Mouse (Mus musculus) hindbrain, embryonic 11.5 days (tissue): ENCODE measurements around the gene Mrrf. TPM values are rescaled to one million over a fixed set of nuclear protein-coding genes. Genes with fewer than 3 reads are reported as not detected.

Source experiments
- ATAC-seq: fragments of 200-750 bp; cut with Nextera tagmentation; 2 replicates; pipeline ENCODE4 v1.8.0; 2017; ENCODE audit warnings: mild to moderate bottlenecking, moderate TSS enrichment, moderate library complexity; ENCODE audit not compliant: low FRiP score
- DNase-seq: peaks from one replicate; pipeline ENCODE4 v3.0.0-alpha.2; 2015; ENCODE audit warnings: low spot score
- H3K27ac ChIP-seq: fragments of 300-500 bp; sonication (generic); 2 replicates; pipeline ENCODE4 v1.5.1; 2014; ENCODE audit warnings: mild to moderate bottlenecking, low read depth, low read length
- H3K27me3 ChIP-seq: fragments of 300-500 bp; sonication (generic); 2 replicates; pipeline ENCODE4 v1.6.1; 2014; ENCODE audit warnings: mild to moderate bottlenecking, low read length, moderate library complexity, mixed read lengths; ENCODE audit not compliant: control insufficient read depth, insufficient read depth
- H3K36me3 ChIP-seq: fragments of 300-500 bp; sonication (generic); 2 replicates; pipeline ENCODE4 v1.6.1; 2014; ENCODE audit warnings: mild to moderate bottlenecking, low read length, moderate library complexity, mixed read lengths; ENCODE audit not compliant: control insufficient read depth, insufficient read depth
- H3K4me1 ChIP-seq: fragments of 300-500 bp; sonication (generic); replicated peaks from 2 replicates; pipeline ENCODE4 v1.6.1; 2014; ENCODE audit warnings: low read length, mixed read lengths; ENCODE audit not compliant: control insufficient read depth, insufficient read depth
- H3K4me2 ChIP-seq: fragments of 300-500 bp; sonication (generic); replicated peaks from 2 replicates; pipeline ENCODE4 v1.6.1; 2014; ENCODE audit warnings: mild to moderate bottlenecking, low read depth, low read length
- H3K4me3 ChIP-seq: fragments of 300-500 bp; sonication (generic); 2 replicates; pipeline ENCODE4 v1.5.1; 2014; ENCODE audit warnings: low read depth, low read length
- H3K9ac ChIP-seq: fragments of 300-500 bp; sonication (generic); 2 replicates; pipeline ENCODE4 v1.6.1; 2014; ENCODE audit warnings: low read depth, low read length
- H3K9me3 ChIP-seq: fragments of 300-500 bp; sonication (generic); 2 replicates; pipeline ENCODE4 v1.6.1; 2016; ENCODE audit warnings: low read length; ENCODE audit not compliant: control insufficient read depth
- WGBS: fragments of 180-500 bp; shearing (Covaris S2); extraction: QIAGEN DNeasy Blood & Tissue Kit; methylation state at CpG from one replicate; pipeline ENCODE4 v1.1.7; 2014; 5-methylcytosine and 5-hydroxymethylcytosine counted together
- polyA plus RNA-seq: library from polyadenylated mRNA; unstranded; fragments of >200 nt; fragmentation: Nextera tagmentation; extraction: Ambion mirVana; gene quantifications from 2 replicates; pipeline ENCODE4 v1.2.1, GENCODE M21; 2014

Gene Mrrf
- polyA plus RNA-seq, 1 experiment from 2014 or later = 35.9 TPM

DNA sequence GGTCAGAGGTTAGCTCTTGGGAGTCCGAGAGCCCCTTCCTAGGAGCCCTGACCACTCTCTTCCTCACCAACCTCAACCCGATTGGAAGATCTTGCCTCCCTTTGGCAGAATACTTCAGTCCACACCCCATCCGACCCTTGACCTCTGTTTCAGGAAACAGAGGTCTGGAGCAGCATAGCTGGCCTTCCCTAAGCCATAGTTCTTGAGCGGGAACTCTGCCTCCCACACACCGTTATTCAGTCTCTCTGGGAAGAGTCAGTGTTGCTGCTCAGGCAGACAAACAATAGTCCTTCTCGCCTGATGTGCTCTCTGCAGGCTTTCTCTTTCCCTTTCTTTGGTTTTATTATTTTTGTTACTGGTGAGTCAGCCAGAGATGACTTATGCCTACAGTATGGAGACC lies 36.5 kb upstream of the Mrrf start:
- no peak overlapping the region for H3K4me3 ChIP-seq
- H3K4me2 ChIP-seq = no peak overlapping the region
- ATAC-seq = no peak

DNA sequence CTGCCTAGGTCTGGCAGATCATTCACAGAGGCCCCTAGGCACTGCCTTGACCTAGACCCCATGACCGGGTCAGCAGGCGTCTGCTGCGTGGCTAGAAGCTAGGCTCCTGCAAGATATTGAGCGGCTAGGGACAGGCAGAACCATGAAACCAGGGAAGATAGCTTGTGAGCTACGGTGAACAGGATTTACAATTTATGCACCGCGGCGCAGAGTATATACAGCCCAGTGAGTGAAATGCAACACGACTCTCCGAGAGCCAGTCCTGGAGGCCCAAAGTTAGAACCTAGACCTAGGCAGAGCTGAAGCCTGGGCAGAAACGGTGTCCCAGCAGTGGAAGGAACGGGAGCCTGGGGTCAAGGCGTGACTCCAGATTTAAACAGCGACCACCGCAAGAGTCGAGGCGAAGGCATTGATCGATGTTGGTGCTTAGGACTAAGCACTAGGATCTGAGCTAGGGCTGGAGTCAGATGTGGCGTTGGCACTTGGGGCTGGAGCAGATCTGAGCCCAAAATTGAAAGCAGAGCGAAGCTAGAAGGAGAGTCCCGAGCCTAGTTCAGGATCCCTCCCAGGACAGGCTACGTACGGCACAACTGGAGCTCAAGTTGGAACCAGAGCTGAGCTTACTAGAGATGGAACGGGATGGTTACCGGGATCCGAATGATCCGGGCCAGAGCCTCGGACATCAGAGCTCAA lies 34.2 kb upstream of the Mrrf start:
- Histone ChIP-seq H3K4me2 (no peak overlapping the region), H3K27ac (no peak overlapping the region), H3K4me1 (peaks cover 14% of the 10 kb centered on the region), H3K4me3 (no peak overlapping the region), H3K9me3 (no peaks in the 10 kb centered on the region), H3K36me3 (no peaks in the 10 kb centered on the region), H3K27me3 (peaks cover 99% of the 10 kb centered on the region), H3K9ac (no peak overlapping the region)
- no peak for ATAC-seq
- DNase-seq = peak; percentile 68
- WGBS = 2% methylated on average over 28 of the region's 28 CpGs

More for the DNA sequence above, 36.5 kb upstream of the Mrrf start:
- peaks cover 11% of the 10 kb centered on the region for H3K4me1 ChIP-seq
- peak; percentile 30 for DNase-seq
- no peak overlapping the region for H3K27ac ChIP-seq
- no peak overlapping the region for H3K9ac ChIP-seq
- peaks cover 99% of the 10 kb centered on the region for H3K27me3 ChIP-seq
- WGBS = 2% methylated on average over 6 of the region's 6 CpGs
- no peaks in the 10 kb centered on the region for H3K36me3 ChIP-seq
- no peaks in the 10 kb centered on the region for H3K9me3 ChIP-seq

DNA sequence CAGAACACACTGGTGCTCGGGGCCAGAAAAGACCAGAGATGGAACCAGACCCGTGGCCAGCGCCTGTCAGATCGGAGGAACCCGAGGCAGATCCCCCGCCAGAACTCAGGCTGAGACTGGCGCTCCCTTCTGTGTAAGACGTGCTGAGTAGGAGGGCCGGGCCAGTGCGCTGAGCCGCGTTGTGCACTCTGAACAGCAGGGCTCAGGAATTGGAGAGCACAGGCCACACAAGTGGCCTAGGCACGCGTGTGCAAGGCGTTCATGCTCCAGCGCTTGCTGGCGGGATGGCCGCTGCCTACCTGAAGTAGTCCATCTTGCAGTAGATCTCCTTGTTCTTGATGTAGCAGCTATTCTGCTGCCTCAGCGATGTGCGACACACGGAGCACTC lies 33.6 kb upstream of the Mrrf start:
- Histone ChIP-seq H3K27me3 (peaks cover 99% of the 10 kb centered on the region), H3K9me3 (no peaks in the 10 kb centered on the region), H3K4me3 (no peak overlapping the region), H3K4me2 (peak overlapping the region; percentile 11; the same call in 1 of the 2 replicates), H3K4me1 (peaks cover 14% of the 10 kb centered on the region), H3K27ac (no peak overlapping the region), H3K9ac (no peak overlapping the region), H3K36me3 (no peaks in the 10 kb centered on the region)
- WGBS = under 1% methylated on average over 21 of the region's 21 CpGs
- ATAC-seq (no peak), DNase-seq (no peak)

DNA sequence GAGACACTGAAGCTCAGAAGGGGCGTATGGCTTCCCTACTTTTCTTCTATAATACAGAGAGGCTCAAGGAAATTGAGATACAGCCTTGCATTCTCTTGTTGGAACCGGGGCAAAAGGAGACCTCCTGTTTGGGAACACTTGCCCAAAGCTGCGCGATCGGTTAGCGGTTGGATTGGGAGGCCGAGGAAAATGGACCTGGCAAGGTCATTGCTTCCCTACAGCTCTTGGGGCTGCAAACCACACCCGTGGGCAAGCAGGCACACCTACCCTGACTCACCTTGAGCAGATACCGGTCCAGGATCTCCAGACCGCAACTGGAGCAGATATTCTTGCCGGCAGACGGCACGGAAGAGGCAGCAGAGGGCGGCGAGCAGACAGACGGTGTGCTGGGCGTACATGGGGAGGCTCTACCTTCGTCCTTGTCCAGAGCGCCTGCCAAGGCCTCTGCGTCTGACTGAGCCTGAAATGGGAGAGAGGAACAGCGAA lies 33.1 kb upstream of the Mrrf start:
- DNase-seq (peak; percentile 51), ATAC-seq (no peak)
- WGBS = 2% methylated on average over 21 of the region's 21 CpGs
- peaks cover 14% of the 10 kb centered on the region for H3K4me1 ChIP-seq
- H3K4me3 ChIP-seq = no peak overlapping the region
- no peaks in the 10 kb centered on the region for H3K36me3 ChIP-seq
- H3K4me2 ChIP-seq = peak overlapping the region; percentile 31
- H3K9me3 ChIP-seq = no peaks in the 10 kb centered on the region
- peaks cover 99% of the 10 kb centered on the region for H3K27me3 ChIP-seq
- no peak overlapping the region for H3K27ac ChIP-seq
- no peak overlapping the region for H3K9ac ChIP-seq

DNA sequence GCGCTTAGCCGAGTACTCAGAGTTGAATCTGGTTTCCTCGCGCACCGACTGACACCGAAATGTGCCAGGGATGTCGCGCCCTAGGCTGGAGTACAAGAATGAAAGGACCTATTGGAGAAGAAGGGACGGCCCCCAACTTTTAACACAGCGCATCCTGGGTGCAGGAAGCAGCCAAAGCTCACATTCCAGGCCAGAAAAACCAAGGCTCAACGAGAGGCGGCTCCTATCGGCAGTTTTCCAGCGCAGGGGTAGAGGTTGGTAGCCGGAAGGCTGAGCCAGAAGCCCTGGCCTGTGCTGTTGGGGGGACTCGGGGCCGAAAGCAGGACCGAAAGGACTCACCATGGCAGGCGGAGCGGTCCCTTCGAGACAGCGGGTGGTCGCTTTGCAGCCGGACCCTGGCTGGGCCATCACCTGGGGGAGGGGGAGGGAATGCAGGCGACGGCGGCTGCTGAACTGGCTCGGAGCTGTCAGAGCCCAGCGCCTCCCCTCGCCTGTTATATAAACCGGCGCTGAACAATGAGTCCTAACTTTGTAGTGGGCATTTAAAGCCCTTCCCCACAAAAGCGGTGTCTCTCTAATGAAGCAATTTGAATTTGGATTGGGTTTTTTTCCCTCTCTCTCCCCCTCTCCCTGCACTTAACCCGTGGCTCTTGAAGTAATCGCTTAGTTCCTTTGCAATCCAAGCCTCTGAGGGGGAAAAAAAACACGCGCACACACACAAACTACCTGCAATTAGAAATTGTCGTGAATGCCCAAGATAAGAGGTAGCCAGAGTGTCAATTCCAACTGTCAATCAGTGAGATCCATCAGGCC lies 32.4 kb upstream of the Mrrf start:
- Histone ChIP-seq H3K4me1 (peaks cover 14% of the 10 kb centered on the region), H3K27ac (no peak overlapping the region), H3K9me3 (no peaks in the 10 kb centered on the region), H3K4me2 (peak overlapping the region; percentile 31; the same call in 1 of the 2 replicates), H3K27me3 (peaks cover 98% of the 10 kb centered on the region), H3K4me3 (peak overlapping the region; percentile 20), H3K36me3 (no peaks in the 10 kb centered on the region), H3K9ac (no peak overlapping the region)
- no peak for ATAC-seq
- under 1% methylated on average over 38 of the region's 38 CpGs for WGBS
- DNase-seq = peak; percentile 67

DNA sequence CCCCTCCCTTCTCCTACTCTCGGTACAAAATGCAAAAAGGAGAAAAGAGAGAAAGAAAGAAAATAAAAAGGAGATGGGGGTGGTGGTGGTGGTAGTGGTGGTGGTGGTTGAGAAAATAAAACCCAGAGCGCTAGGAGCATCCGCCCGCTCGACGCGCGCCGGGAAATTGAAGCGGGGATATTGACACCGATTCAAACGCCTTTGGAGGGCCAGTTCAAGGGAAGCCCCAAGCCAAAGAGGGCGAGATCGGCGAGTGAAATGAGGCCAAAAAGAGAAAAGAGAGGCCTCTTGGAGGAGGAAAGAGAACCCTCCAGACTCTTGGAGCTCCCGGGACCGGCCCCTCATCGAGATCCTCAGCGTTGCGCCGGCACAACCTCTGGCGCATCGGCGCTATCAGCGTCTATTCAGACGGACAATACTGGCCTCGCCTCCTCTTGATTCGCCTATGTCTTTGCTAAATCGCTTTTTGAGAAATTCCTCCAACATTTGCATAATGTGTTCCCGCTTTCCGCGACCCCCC lies 31.7 kb upstream of the Mrrf start:
- WGBS = under 1% methylated on average over 30 of the region's 32 CpGs
- H3K9me3 ChIP-seq = no peaks in the 10 kb centered on the region
- peaks cover 96% of the 10 kb centered on the region for H3K27me3 ChIP-seq
- no peak overlapping the region for H3K27ac ChIP-seq
- H3K4me2 ChIP-seq = peak overlapping the region; percentile 36
- H3K9ac ChIP-seq = 0 out of 2 replicates have a peak overlapping the region, but pooled peaks have one; percentile 15
- H3K36me3 ChIP-seq = no peaks in the 10 kb centered on the region
- peak; percentile 70 for DNase-seq
- ATAC-seq = peak; percentile 39; the same call in 1 of the 2 replicates
- peaks cover 14% of the 10 kb centered on the region for H3K4me1 ChIP-seq
- H3K4me3 ChIP-seq = peak overlapping the region; percentile 26

DNA sequence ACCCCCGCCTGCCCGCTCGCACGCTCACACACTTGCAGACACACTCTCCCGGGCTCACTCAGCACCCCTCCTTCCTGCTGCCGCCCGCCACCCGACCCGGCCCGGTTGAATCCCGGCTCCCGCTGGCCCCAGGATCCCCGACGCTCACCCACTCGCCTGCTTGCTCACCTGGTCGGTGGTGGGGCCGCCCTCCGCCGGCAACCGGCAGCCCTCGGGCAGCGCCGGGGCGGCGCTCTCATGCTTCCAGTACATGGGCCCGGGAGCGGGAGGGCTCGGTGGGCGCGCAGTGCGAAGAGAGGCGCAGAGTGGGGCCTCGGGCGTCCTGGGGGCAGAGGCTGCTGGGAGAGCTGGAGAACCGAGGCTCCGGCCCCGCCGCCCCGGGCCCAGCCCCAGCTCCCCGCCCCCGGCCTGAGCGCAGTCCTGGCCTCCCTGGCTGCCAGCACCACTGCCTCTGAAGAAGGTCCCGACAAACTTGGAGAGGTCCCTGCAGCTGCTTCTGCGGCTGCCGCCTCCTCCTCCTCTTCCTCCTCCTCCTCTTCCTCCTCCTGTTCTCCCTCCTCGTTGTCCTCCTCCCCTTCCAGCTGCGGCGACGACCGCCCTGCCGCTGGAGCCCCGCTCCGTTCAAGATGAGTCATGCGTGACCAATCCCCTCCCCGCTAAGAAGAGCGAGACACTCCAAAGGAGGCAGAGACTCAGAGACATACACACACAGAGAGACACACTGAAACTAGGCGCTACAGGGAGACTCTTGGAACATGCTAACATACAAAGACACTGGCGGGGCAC lies 31.0 kb upstream of the Mrrf start, which contains the start of gene Lhx6:
Gene Lhx6 (minus strand): TSS at position 453 of the 786 bp plus-strand sequence.
- Histone ChIP-seq H3K9me3 (no peaks in the 10 kb centered on the region), H3K27ac (no peak within 1 kb of the TSS), H3K36me3 (no peaks in the 10 kb centered on the region), H3K4me2 (peak within 1 kb of the TSS; percentile 36), H3K9ac (0 out of 2 replicates have a peak within 1 kb of the TSS, but pooled peaks have one; percentile 15), H3K27me3 (peaks cover 93% of the 10 kb centered on the region), H3K4me3 (peak within 1 kb of the TSS; percentile 26), H3K4me1 (peaks cover 14% of the 10 kb centered on the region)
- WGBS = under 1% methylated on average over 44 of the region's 58 CpGs
- DNase-seq (peak; percentile 61), ATAC-seq (peak; percentile 33; the same call in 1 of the 2 replicates)

DNA sequence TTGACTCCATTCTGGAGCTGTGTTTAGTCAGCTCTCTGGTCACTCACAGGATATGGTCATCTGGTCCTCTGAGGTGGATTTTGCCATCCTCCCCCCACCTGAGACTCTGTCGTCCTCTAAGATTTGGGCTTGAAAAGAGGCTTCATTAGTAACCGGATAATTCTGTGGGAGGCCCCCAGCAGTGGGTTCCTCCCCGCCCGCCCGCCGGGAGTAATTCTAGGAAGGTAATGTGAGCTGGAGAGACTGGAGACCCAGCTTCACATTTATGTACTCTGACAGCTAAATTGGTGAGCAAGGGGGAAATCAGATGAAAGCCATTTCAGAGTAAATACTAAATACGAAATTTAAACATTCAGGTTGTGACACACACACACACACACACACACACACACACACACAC lies 27.6 kb upstream of the Mrrf start:
- no peaks in the 10 kb centered on the region for H3K36me3 ChIP-seq
- H3K9ac ChIP-seq = no peak overlapping the region
- no peak overlapping the region for H3K4me2 ChIP-seq
- H3K9me3 ChIP-seq = no peaks in the 10 kb centered on the region
- peaks cover 59% of the 10 kb centered on the region for H3K27me3 ChIP-seq
- peaks cover 9% of the 10 kb centered on the region for H3K4me1 ChIP-seq
- ATAC-seq = no peak
- 10% methylated on average over 7 of the region's 7 CpGs for WGBS
- H3K4me3 ChIP-seq = no peak overlapping the region
- no peak for DNase-seq
- H3K27ac ChIP-seq = no peak overlapping the region
